Mouse (Mus musculus) stomach, embryonic 14.5 days (tissue): ENCODE results near the gene Aldh16a1. TPM values are rescaled to one million over a fixed set of nuclear protein-coding genes. Genes with fewer than 3 reads are reported as not detected.
A peak's percentile ranks its signal among the peaks of the same experiment; 100 is the strongest.

Experiments used
- ATAC-seq: fragments of 200-750 bp; cut with Nextera tagmentation; 2 replicates; pipeline ENCODE4 v1.8.0; 2017; ENCODE audit warnings: low read depth, moderate TSS enrichment; ENCODE audit not compliant: insufficient number of reproducible peaks, insufficient read depth, low FRiP score
- H3K27ac ChIP-seq: fragments of 300-500 bp; sonication (generic); 2 replicates; pipeline ENCODE4 v1.5.1; 2014; ENCODE audit warnings: mild to moderate bottlenecking, low read length, moderate library complexity, mixed read lengths
- H3K27me3 ChIP-seq: fragments of 300-500 bp; sonication (generic); 2 replicates; pipeline ENCODE4 v1.6.1; 2014; ENCODE audit warnings: low read length, control low read depth, mixed read lengths; ENCODE audit not compliant: control insufficient read depth, insufficient read depth
- H3K36me3 ChIP-seq: fragments of 300-500 bp; sonication (generic); 2 replicates; pipeline ENCODE4 v1.6.1; 2014; ENCODE audit warnings: mild to moderate bottlenecking, control low read depth, low read length, moderate library complexity, mixed read lengths; ENCODE audit not compliant: control insufficient read depth, insufficient read depth
- H3K4me1 ChIP-seq: fragments of 300-500 bp; sonication (generic); 2 replicates; pipeline ENCODE4 v1.6.1; 2014; ENCODE audit warnings: low read length, control low read depth, mixed read lengths; ENCODE audit not compliant: control insufficient read depth, insufficient read depth
- H3K4me2 ChIP-seq: fragments of 300-500 bp; sonication (generic); replicated peaks from 2 replicates; pipeline ENCODE4 v1.6.1; 2014; ENCODE audit warnings: low read depth, low read length, control low read depth
- H3K4me3 ChIP-seq: fragments of 300-500 bp; sonication (generic); 2 replicates; pipeline ENCODE4 v1.5.1; 2014; ENCODE audit warnings: low read depth, low read length, control low read depth
- H3K9ac ChIP-seq: fragments of 300-500 bp; sonication (generic); replicated peaks from 2 replicates; pipeline ENCODE4 v1.6.1; 2014; ENCODE audit warnings: low read depth, mild to moderate bottlenecking, control low read depth, low read length, moderate library complexity, mixed read lengths
- H3K9me3 ChIP-seq: fragments of 300-500 bp; sonication (generic); 2 replicates; pipeline ENCODE4 v1.6.1; 2016; ENCODE audit warnings: low read depth, low read length, control low read depth; ENCODE audit not compliant: control insufficient read depth
- WGBS: fragments of 180-500 bp; shearing (Covaris S2); extraction: QIAGEN DNeasy Blood & Tissue Kit; methylation state at CpG from one replicate; pipeline ENCODE4 v1.1.7; 2014; 5-methylcytosine and 5-hydroxymethylcytosine counted together
- polyA plus RNA-seq: library from polyadenylated mRNA; unstranded; fragments of >200 nt; fragmentation: Nextera tagmentation; extraction: Ambion mirVana; gene quantifications from 2 replicates; pipeline ENCODE4 v1.2.1, GENCODE M21; 2014

Aldh16a1 gene
- polyA plus RNA-seq, 1 experiment from 2014 or later = 54.1 TPM

- Histone ChIP-seq H3K4me3 (no peak overlapping the region), H3K27ac (peak overlapping the region; percentile 89), H3K9me3 (no peaks in the 10 kb centered on the region), H3K4me1 (peaks cover 26% of the 10 kb centered on the region; the same call in 1 of the 2 replicates), H3K4me2 (no peak overlapping the region), H3K36me3 (peaks cover 7% of the 10 kb centered on the region; the same call in 1 of the 2 replicates), H3K9ac (no peak overlapping the region), H3K27me3 (no peaks in the 10 kb centered on the region)
- 22% methylated on average over 11 of the region's 11 CpGs for WGBS
- ATAC-seq = no peak
Measured at GRCm38 (mm10) chr7:45151303-45151702, 3.1 kb downstream of the Aldh16a1 start.

GRCm38 (mm10) chr7:45150321-45150720 lies 4.1 kb downstream of the Aldh16a1 start:
- H3K27me3 ChIP-seq = no peaks in the 10 kb centered on the region
- no peak for ATAC-seq

GRCm38 (mm10) chr7:45149545-45149944 lies 4.8 kb downstream of the Aldh16a1 start:
- H3K4me2 ChIP-seq = no peak overlapping the region
- H3K27me3 ChIP-seq = no peaks in the 10 kb centered on the region
- H3K4me3 ChIP-seq = no peak overlapping the region
- peaks cover 23% of the 10 kb centered on the region; the same call in 1 of the 2 replicates for H3K4me1 ChIP-seq
- no peak for ATAC-seq
- H3K9ac ChIP-seq = no peak overlapping the region
- H3K36me3 ChIP-seq = peaks cover 16% of the 10 kb centered on the region
- no peaks in the 10 kb centered on the region for H3K9me3 ChIP-seq
- 53% methylated on average over 6 of the region's 6 CpGs for WGBS
- H3K27ac ChIP-seq = peak overlapping the region; percentile 89; the same call in 1 of the 2 replicates

More at GRCm38 (mm10) chr7:45150321-45150720, 4.1 kb downstream of the Aldh16a1 start:
- no peak overlapping the region for H3K9ac ChIP-seq
- H3K4me2 ChIP-seq = no peak overlapping the region
- 43% methylated on average over 4 of the region's 4 CpGs for WGBS
- H3K27ac ChIP-seq = peak overlapping the region; percentile 89
- peaks cover 26% of the 10 kb centered on the region; the same call in 1 of the 2 replicates for H3K4me1 ChIP-seq
- peaks cover 13% of the 10 kb centered on the region for H3K36me3 ChIP-seq
- H3K4me3 ChIP-seq = no peak overlapping the region
- H3K9me3 ChIP-seq = no peaks in the 10 kb centered on the region

GRCm38 (mm10) chr7:45148534-45149098 lies 5.8 kb downstream of the Aldh16a1 start:
- Histone ChIP-seq H3K4me1 (peaks cover 23% of the 10 kb centered on the region; the same call in 1 of the 2 replicates), H3K36me3 (peaks cover 24% of the 10 kb centered on the region), H3K27me3 (no peaks in the 10 kb centered on the region), H3K9ac (no peak overlapping the region), H3K9me3 (no peaks in the 10 kb centered on the region), H3K4me3 (no peak overlapping the region), H3K4me2 (no peak overlapping the region), H3K27ac (peak overlapping the region; percentile 39; the same call in 1 of the 2 replicates)
- 41% methylated on average over 4 of the region's 4 CpGs for WGBS
- ATAC-seq = no peak

GRCm38 (mm10) chr7:45147899-45148298 lies 6.5 kb downstream of the Aldh16a1 start:
- no peak overlapping the region for H3K4me2 ChIP-seq
- no peak overlapping the region for H3K27ac ChIP-seq
- H3K9me3 ChIP-seq = no peaks in the 10 kb centered on the region
- no peak for ATAC-seq
- WGBS = 84% methylated on average over 11 of the region's 11 CpGs
- no peak overlapping the region for H3K4me3 ChIP-seq
- H3K4me1 ChIP-seq = peaks cover 20% of the 10 kb centered on the region; the same call in 1 of the 2 replicates
- no peaks in the 10 kb centered on the region for H3K27me3 ChIP-seq
- H3K36me3 ChIP-seq = peaks cover 24% of the 10 kb centered on the region
- no peak overlapping the region for H3K9ac ChIP-seq

GRCm38 (mm10) chr7:45147267-45147666 lies 7.1 kb downstream of the Aldh16a1 start:
- no peak overlapping the region for H3K9ac ChIP-seq
- 97% methylated on average over 11 of the region's 11 CpGs for WGBS
- H3K27me3 ChIP-seq = no peaks in the 10 kb centered on the region
- no peak overlapping the region for H3K4me2 ChIP-seq
- peaks cover 26% of the 10 kb centered on the region for H3K36me3 ChIP-seq
- no peaks in the 10 kb centered on the region for H3K9me3 ChIP-seq
- H3K4me3 ChIP-seq = no peak overlapping the region
- no peak for ATAC-seq
- no peak overlapping the region for H3K27ac ChIP-seq
- peaks cover 20% of the 10 kb centered on the region; the same call in 1 of the 2 replicates for H3K4me1 ChIP-seq

GRCm38 (mm10) chr7:45145460-45145859 lies 8.9 kb downstream of the Aldh16a1 start:
- H3K4me1 ChIP-seq = peaks cover 2% of the 10 kb centered on the region; the same call in 1 of the 2 replicates
- 94% methylated on average over 8 of the region's 8 CpGs for WGBS
- no peak for ATAC-seq
- peaks cover 27% of the 10 kb centered on the region for H3K36me3 ChIP-seq
- H3K9ac ChIP-seq = no peak overlapping the region
- no peak overlapping the region for H3K4me3 ChIP-seq
- H3K27me3 ChIP-seq = no peaks in the 10 kb centered on the region
- no peak overlapping the region for H3K4me2 ChIP-seq
- H3K9me3 ChIP-seq = no peaks in the 10 kb centered on the region
- no peak overlapping the region for H3K27ac ChIP-seq

- no peak for ATAC-seq
- Histone ChIP-seq H3K9ac (no peak overlapping the region), H3K36me3 (peaks cover 27% of the 10 kb centered on the region)
Measured at GRCm38 (mm10) chr7:45144368-45145174, 9.8 kb downstream of the Aldh16a1 start.

More at GRCm38 (mm10) chr7:45144368-45145174, 9.8 kb downstream of the Aldh16a1 start:
- Histone ChIP-seq H3K27me3 (no peaks in the 10 kb centered on the region), H3K4me2 (no peak overlapping the region), H3K4me1 (no peaks in the 10 kb centered on the region), H3K27ac (no peak overlapping the region), H3K9me3 (no peaks in the 10 kb centered on the region), H3K4me3 (no peak overlapping the region)
- 87% methylated on average over 13 of the region's 13 CpGs for WGBS
